Mouse (Mus musculus) embryonic facial prominence, embryonic 14.5 days (tissue): ENCODE measurements around the gene Ptpn13. TPM values are rescaled to one million over a fixed set of nuclear protein-coding genes. Genes with fewer than 3 reads are reported as not detected.

Experiments used
- ATAC-seq: fragments of 200-750 bp; cut with Nextera tagmentation; 2 replicates; pipeline ENCODE4 v1.8.0; 2017; ENCODE audit warnings: low read depth, moderate number of reproducible peaks, moderate TSS enrichment
- DNase-seq: peaks from one replicate; pipeline ENCODE4 v3.0.0-alpha.2; 2015; ENCODE audit warnings: low spot score
- H3K27ac ChIP-seq: fragments of 300-500 bp; sonication (generic); replicated peaks from 2 replicates; pipeline ENCODE4 v1.5.1; 2014; ENCODE audit warnings: low read depth, mild to moderate bottlenecking, low read length, moderate library complexity
- H3K27me3 ChIP-seq: fragments of 300-500 bp; sonication (generic); replicated peaks from 2 replicates; pipeline ENCODE4 v1.6.1; 2014; ENCODE audit warnings: low read length; ENCODE audit not compliant: control insufficient read depth, insufficient read depth
- H3K36me3 ChIP-seq: fragments of 300-500 bp; sonication (generic); 2 replicates; pipeline ENCODE4 v1.6.1; 2014; ENCODE audit warnings: low read length, mixed read lengths; ENCODE audit not compliant: control insufficient read depth, insufficient read depth
- H3K4me1 ChIP-seq: fragments of 300-500 bp; sonication (generic); 2 replicates; pipeline ENCODE4 v1.6.1; 2014; ENCODE audit warnings: antibody characterized with exemption, low read length; ENCODE audit not compliant: control insufficient read depth, insufficient read depth
- H3K4me2 ChIP-seq: fragments of 300-500 bp; sonication (generic); 2 replicates; pipeline ENCODE4 v1.6.1; 2014; ENCODE audit warnings: low read depth, mild to moderate bottlenecking, low read length, moderate library complexity, mixed read lengths
- H3K4me3 ChIP-seq: fragments of 300-500 bp; sonication (generic); 2 replicates; pipeline ENCODE4 v1.5.1; 2014; ENCODE audit warnings: low read depth, mild to moderate bottlenecking, low read length
- H3K9ac ChIP-seq: fragments of 300-500 bp; sonication (generic); 2 replicates; pipeline ENCODE4 v1.6.1; 2014; ENCODE audit warnings: low read depth, mild to moderate bottlenecking, low read length, moderate library complexity, mixed read lengths
- H3K9me3 ChIP-seq: fragments of 300-500 bp; sonication (generic); 2 replicates; pipeline ENCODE4 v1.6.1; 2016; ENCODE audit warnings: low read length; ENCODE audit not compliant: control insufficient read depth
- WGBS: fragments of 180-500 bp; shearing (Covaris S2); extraction: QIAGEN DNeasy Blood & Tissue Kit; methylation state at CpG from one replicate; pipeline ENCODE4 v1.1.7; 2014; 5-methylcytosine and 5-hydroxymethylcytosine counted together
- polyA plus RNA-seq: library from polyadenylated mRNA; unstranded; fragments of >200 nt; fragmentation: Nextera tagmentation; extraction: Ambion mirVana; gene quantifications from 2 replicates; pipeline ENCODE4 v1.2.1, GENCODE M21; 2014

Ptpn13 gene
- polyA plus RNA-seq, 1 experiment from 2014 or later: 16.6 TPM

- Histone ChIP-seq H3K4me2 (no peak overlapping the region), H3K27ac (no peak overlapping the region), H3K27me3 (no peaks in the 10 kb centered on the region), H3K9ac (no peak overlapping the region), H3K4me3 (no peak overlapping the region), H3K9me3 (no peaks in the 10 kb centered on the region), H3K36me3 (no peaks in the 10 kb centered on the region), H3K4me1 (peaks cover under 1% of the 10 kb centered on the region; the same call in 1 of the 2 replicates)
- 39% methylated on average over 4 of the region's 4 CpGs for WGBS
- DNase-seq (no peak), ATAC-seq (no peak)
Measured at GRCm38 (mm10) chr5:103441706-103442105, 16.7 kb downstream of the Ptpn13 start.

- H3K36me3 ChIP-seq: no peaks in the 10 kb centered on the region
- no peak overlapping the region for H3K9ac ChIP-seq
- H3K4me1 ChIP-seq: no peaks in the 10 kb centered on the region; the same call in 1 of the 2 replicates
- DNase-seq (no peak), ATAC-seq (no peak)
- H3K4me3 ChIP-seq: no peak overlapping the region
- H3K27ac ChIP-seq: no peak overlapping the region
- no peak overlapping the region for H3K4me2 ChIP-seq
- WGBS: 68% methylated on average over 4 of the region's 4 CpGs
- no peaks in the 10 kb centered on the region for H3K9me3 ChIP-seq
- H3K27me3 ChIP-seq: no peaks in the 10 kb centered on the region
Measured at GRCm38 (mm10) chr5:103442269-103442688, 17.3 kb downstream of the Ptpn13 start.

DNA sequence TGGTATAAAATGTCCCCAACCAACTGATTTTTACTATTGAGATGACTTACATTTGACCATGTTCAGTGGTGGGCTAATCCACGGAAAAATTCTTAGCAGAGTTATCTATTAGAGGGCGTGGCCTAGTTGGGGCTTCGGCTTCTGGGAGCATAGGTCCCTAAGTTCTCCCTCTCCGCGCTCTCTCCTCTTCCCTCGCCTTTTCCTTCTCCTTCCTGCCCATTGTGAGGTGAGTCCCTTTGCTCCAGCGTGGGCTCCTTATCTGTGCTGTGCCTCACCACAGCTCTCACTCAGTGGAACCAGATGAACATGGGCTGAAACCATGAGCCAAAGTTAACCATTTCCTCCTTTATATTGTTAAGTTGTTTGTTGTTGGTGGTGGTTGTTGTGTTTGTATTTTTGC lies 17.9 kb downstream of the Ptpn13 start:
- H3K9ac ChIP-seq: no peak overlapping the region
- WGBS: 79% methylated on average over 7 of the region's 7 CpGs
- ATAC-seq (no peak), DNase-seq (no peak)
- no peak overlapping the region for H3K4me3 ChIP-seq
- H3K4me1 ChIP-seq: no peaks in the 10 kb centered on the region; the same call in 1 of the 2 replicates
- no peaks in the 10 kb centered on the region for H3K27me3 ChIP-seq
- no peak overlapping the region for H3K4me2 ChIP-seq
- H3K36me3 ChIP-seq: no peaks in the 10 kb centered on the region
- no peaks in the 10 kb centered on the region for H3K9me3 ChIP-seq
- no peak overlapping the region for H3K27ac ChIP-seq

DNA sequence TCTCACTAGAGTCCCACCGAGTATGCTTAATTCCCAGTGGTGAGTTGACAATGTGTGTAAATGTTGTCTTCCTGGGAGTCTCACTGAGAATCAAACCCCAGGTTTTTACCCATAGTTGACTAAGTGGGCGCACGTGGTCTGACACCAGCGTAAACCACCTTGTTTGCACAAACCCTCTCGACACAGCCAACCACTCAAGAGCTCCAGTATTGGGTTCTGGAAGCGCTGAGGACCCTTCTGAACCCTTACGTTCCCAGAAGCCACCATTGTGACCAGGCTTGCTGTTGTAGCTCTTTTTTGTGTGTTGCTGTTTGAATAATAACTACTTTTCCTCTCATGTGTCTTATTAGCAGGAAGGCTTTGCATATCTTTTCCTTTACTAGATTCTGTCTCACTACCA lies 20.4 kb downstream of the Ptpn13 start:
- DNase-seq (no peak), ATAC-seq (no peak)
- Histone ChIP-seq H3K9me3 (no peaks in the 10 kb centered on the region), H3K4me1 (no peaks in the 10 kb centered on the region; the same call in 1 of the 2 replicates), H3K4me2 (no peak overlapping the region), H3K27ac (no peak overlapping the region), H3K36me3 (no peaks in the 10 kb centered on the region), H3K4me3 (no peak overlapping the region), H3K27me3 (no peaks in the 10 kb centered on the region), H3K9ac (no peak overlapping the region)
- 85% methylated on average over 7 of the region's 7 CpGs for WGBS

DNA sequence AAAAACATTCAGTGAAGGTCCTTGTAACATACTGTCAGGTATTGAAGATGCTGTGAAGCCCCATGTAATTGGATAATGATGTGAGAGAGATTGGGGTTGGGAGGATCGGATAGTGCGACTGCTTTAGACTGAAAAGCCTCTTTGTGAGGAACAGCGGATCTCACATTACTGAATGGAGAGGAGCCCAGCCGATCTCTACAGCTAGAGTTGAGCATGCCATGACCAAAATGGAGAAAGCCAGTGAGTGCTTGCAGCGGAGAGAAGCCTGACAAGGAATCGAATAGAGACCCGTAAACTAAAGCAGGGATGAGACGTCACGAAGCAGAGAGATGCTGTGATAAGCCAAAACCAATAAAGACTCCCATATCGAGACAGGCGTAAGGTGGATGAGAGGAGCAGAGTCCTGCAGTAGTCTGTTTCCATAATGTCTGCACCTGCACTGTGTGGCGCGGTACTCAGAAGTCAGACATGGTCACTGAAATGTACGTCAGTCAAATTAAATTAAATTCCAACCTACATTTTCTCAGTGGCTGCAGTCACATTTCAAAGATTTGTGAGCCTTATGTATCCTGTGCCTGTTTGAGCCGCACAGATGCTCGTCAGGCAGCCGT lies 22.9 kb downstream of the Ptpn13 start:
- no peak overlapping the region for H3K4me3 ChIP-seq
- H3K9ac ChIP-seq: no peak overlapping the region
- no peaks in the 10 kb centered on the region for H3K27me3 ChIP-seq
- H3K36me3 ChIP-seq: no peaks in the 10 kb centered on the region
- no peak for ATAC-seq
- DNase-seq: no peak
- H3K4me2 ChIP-seq: peak overlapping the region; percentile 1; the same call in 1 of the 2 replicates
- H3K9me3 ChIP-seq: no peaks in the 10 kb centered on the region
- 61% methylated on average over 17 of the region's 17 CpGs for WGBS
- no peaks in the 10 kb centered on the region; the same call in 1 of the 2 replicates for H3K4me1 ChIP-seq
- no peak overlapping the region for H3K27ac ChIP-seq

DNA sequence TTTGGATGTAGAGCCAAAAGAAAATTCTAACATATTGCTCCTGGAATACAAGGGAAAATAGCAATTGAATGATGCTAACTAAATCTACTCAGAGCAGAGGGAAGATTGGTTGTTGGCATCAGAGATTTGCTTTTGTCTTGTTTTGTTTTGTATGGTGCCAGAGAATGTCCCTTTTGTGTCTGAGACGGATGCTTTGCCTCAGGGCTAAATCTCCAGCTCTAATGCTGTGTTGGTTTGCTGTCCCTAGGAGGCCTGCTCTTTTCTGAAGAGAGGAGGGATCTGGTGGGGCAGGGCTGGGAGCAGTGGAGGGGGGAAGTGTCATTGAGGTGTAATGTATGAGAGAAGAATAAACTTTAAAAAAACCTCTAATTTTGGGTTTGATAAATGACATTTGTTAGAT lies 23.5 kb downstream of the Ptpn13 start:
- no peak for DNase-seq
- Histone ChIP-seq H3K4me3 (no peak overlapping the region), H3K4me2 (no peak overlapping the region), H3K4me1 (no peaks in the 10 kb centered on the region; the same call in 1 of the 2 replicates), H3K36me3 (no peaks in the 10 kb centered on the region), H3K9me3 (no peaks in the 10 kb centered on the region), H3K27me3 (no peaks in the 10 kb centered on the region), H3K9ac (no peak overlapping the region), H3K27ac (no peak overlapping the region)
- ATAC-seq: no peak
- WGBS: 27% methylated on average over 1 of the region's 1 CpGs

DNA sequence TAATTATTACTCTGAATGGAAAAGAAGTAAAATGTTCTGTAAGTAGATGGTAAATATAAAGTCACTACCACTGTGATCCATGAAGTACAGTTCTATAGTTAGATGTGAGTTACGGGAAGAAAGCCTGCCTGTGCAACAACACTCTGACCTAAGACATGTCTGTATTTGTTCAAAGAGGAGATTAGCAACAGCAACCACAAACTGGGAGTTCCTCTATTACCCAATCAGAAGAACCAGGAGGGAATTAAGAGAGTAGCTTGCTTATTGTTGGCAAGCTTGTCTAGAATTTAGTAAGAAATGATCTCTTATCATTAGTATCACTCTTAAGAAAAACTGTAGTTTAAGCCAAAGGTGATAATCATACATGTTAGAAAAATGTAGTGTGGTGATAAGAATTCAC lies 25.7 kb downstream of the Ptpn13 start:
- ATAC-seq (no peak), DNase-seq (no peak)
- Histone ChIP-seq H3K9me3 (peaks cover 2% of the 10 kb centered on the region; the same call in 1 of the 2 replicates), H3K9ac (no peak overlapping the region), H3K4me2 (no peak overlapping the region), H3K4me1 (no peaks in the 10 kb centered on the region; the same call in 1 of the 2 replicates), H3K4me3 (no peak overlapping the region), H3K27ac (no peak overlapping the region), H3K36me3 (no peaks in the 10 kb centered on the region), H3K27me3 (no peaks in the 10 kb centered on the region)
- WGBS: 84% methylated on average over 1 of the region's 1 CpGs

DNA sequence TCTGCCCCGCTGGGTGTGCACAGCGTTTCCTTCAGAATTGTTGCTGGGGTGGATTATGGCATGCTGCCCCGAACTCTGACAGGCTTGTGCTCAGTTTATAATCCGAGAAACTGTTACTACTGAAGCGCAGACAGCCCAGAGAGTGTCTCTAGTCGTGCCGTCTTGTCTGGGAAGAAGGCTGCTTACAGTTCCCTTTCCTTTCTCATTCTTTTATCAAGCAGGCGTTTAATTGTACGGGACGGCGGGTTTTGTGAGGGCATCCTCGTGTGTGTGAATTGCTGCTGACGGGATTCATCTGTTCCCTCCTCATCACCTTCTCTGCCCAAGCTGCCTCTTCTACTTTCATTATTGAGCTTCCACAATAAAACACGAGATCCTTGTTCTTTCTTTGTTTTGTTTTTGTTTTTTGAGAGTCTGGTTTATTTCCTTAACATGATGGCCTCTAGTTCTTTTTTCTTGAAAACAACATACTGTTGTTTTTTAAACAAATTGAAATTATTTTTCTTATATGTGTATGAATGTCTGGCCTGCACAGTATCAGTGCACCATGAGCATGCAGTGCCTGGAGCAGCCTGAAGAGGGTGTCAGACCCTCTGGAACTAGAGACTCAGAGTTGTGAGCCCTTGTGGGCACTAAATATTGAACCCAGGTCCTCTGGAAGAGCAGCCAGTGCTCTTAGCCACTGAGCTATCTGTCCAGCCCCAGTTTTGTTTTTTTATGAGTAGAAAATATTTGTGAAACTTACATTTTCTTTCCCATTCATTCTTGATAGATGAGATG lies 28.6 kb downstream of the Ptpn13 start:
- Histone ChIP-seq H3K27ac (no peak overlapping the region), H3K4me2 (no peak overlapping the region), H3K9ac (no peak overlapping the region), H3K27me3 (no peaks in the 10 kb centered on the region), H3K4me1 (no peaks in the 10 kb centered on the region), H3K4me3 (no peak overlapping the region), H3K36me3 (no peaks in the 10 kb centered on the region), H3K9me3 (peaks cover 5% of the 10 kb centered on the region; the same call in 1 of the 2 replicates)
- ATAC-seq: no peak
- DNase-seq: no peak
- WGBS: 89% methylated on average over 14 of the region's 14 CpGs
